Mouse (Mus musculus) left cerebral cortex, adult 2 months (tissue): ENCODE results near the gene Nup188. TPM values are rescaled to one million over a fixed set of nuclear protein-coding genes. Genes with fewer than 3 reads are reported as not detected.

ENCODE experiments used
- DNase-seq, 2 experiments: peaks; one replicate each; pipeline ENCODE4 v3.0.0; 2021 to 2022; ENCODE audit warnings: low spot score in 2 of 2, mixed read lengths in 1 of 2; ENCODE audit errors: extremely low spot score in 1 of 2
- H3K27ac ChIP-seq: fragments of 200-600 bp; 2 replicates; pipeline ENCODE4 v1.8.1; 2022
- H3K4me3 ChIP-seq: fragments of 200-600 bp; 2 replicates; pipeline ENCODE4 v1.8.1; 2022
- CTCF ChIP-seq: fragments of 200-600 bp; IDR thresholded peaks from 2 replicates; pipeline ENCODE4 v1.8.1; 2022; ENCODE audit warnings: antibody characterized with exemption, mild to moderate bottlenecking, moderate library complexity
- intact Hi-C: fragments of 180-260 bp; cut with DNase I; formaldehyde crosslinking; loops from one replicate; pipeline ENCODE4 v1.15.1; 2025
- total RNA-seq, 2 experiments: library from RNA; stranded (reverse); gene quantifications; 2 replicates each; pipeline ENCODE4 v1.2.3; 2021

Nup188 gene
- total RNA-seq, 2 experiments from 2014 or later, result 21.8 to 23.5 TPM

DNA sequence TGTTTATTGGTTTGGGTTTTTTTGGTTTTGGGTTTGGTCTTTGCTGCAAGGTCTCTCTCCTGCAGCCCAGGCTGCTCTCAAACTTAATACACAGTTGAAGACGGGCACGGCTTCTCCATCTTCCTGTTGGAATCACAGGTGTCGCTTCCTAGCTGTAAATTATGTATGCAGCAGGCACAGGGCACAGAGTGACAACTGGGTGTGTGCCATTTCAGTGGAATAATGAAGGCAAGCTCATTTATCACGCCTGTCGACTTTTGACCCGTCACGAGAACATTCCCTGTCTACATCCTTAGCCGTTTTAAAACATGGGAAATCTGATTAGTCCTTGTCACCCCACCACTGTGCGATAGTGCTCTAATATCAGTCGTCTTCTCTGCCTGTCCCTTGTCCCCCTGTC, 74.4 kb downstream of the Nup188 start:
- no peak overlapping the region for H3K27ac ChIP-seq
- no peak for DNase-seq
- intact Hi-C loops, result loop anchor here (5.0 kb wide), 1 partner anchor 52 kb away; no protein-coding TSS in a partner anchor
- no peak overlapping the region for H3K4me3 ChIP-seq
- TF ChIP-seq CTCF, result no peak

DNA sequence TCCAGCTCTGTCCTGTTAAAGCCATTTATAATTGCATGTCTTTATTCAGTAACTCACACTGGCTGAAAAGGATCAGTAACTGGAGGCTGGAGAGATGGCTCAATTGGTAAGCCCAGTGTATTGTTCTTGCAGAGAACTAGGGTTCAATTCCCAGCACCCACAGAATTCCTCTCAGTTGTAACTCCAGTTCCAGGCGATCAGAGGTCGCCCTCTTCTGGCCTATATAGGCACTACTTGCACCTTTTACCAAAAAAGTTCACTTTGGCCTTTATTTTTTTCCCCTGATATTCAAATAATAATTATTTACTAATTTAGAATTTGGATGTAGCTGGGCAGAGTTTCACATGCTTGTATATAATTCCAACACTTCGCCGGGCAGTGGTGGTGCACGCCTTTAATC, 76.7 kb downstream of the Nup188 start:
- intact Hi-C loops, result loop anchor here (5.0 kb wide), 1 partner anchor 49 kb away; no protein-coding TSS in a partner anchor
- TF ChIP-seq CTCF, result peak; percentile 37
- Histone ChIP-seq H3K27ac (no peak overlapping the region), H3K4me3 (no peak overlapping the region)
- no peak for DNase-seq

DNA sequence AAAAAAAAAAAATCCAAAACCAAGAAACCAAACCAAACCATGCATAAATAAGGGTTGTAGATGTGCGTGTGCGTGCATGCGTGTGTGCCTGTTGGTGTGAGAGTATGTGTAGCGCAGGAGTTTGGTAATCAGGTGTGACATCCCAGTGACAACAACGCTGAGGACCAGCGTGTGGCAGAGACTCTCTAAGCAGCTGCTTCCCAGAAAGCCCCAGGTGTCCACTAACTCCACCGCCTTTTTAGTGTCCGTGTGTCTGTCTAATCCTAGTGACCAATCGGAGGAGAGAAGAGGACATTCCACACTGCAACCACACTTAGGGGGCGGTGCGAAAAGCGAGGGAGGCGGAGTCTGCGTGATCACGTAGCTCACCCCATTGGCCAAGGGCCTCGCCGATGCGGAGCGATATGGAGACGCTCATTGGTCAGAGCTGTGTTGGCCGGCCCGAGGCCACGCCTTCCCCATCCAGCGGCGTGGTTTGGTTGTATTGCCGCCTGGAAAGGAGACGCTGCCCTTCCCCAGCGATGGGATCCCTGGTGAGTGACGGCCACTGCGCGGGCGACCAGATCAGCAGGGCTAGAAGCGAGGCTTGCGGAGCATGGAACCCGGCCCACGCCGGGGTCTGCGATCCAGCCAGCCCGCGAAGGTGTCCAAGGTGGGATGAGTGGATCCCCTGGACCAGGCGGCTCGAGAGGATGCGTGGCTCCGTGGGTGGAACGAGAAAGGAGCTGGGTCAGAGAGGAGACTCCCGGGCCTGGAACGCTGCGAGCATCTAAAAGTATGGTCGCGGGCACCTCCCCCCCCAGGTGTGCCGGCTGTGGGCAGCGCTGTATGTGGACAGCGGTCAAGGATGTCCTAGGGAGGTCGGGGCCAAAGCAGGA, 77.8 kb downstream of the Nup188 start, which contains the start of gene Miga2:
Gene Miga2 (plus strand): TSS at position 461 of the 878 bp plus-strand sequence.
- TF ChIP-seq CTCF, result no peak
- Histone ChIP-seq H3K27ac (peak within 1 kb of the TSS; percentile 96), H3K4me3 (peak within 1 kb of the TSS; percentile 80)
- intact Hi-C loops, result loop anchor here (5.0 kb wide), 1 partner anchor 48 kb away; no protein-coding TSS in a partner anchor
- DNase-seq, result peak; percentile 97 to 98

DNA sequence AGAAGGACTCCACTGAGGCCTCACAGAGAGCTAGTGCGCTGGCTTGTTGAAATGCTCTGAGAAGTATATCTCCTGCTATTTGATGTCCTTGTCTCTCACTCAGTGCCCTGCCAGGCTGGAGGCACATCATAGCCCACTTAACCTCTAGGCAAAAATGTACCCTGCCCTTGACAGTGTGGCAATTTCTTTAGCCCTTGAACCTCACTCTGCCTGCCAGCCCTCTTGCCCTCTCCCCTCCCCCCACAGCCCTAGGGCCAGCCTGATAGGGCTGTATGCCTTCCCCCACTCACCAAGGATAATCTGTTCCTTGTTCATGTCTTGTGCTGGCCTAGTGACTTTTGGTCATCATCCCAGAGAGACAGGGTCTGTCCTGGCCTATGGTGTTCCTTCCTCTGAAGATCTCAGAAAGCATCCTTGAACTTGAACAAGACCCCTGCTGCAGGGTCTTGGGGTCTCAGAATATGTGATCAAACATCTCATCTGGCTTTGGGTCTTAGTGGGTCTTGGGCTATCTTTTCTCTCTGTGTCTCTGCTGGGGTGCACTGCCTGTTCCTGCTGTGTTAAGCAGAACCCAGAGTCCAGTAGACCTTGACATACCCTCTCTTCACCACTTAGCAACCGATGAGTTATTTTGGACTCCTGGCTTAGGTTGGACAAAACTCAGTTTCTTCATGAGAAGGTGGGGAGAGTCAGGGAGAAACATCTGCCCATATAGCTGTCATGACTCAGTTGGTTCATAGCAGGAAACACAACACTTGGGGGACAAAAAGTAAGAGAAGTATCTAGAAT, 79.3 kb downstream of the Nup188 start:
- no peak for TF ChIP-seq CTCF
- intact Hi-C loops, result no loop called here
- peak overlapping the region; percentile 80 for H3K4me3 ChIP-seq
- H3K27ac ChIP-seq, result peak overlapping the region; percentile 96
- no peak for DNase-seq

DNA sequence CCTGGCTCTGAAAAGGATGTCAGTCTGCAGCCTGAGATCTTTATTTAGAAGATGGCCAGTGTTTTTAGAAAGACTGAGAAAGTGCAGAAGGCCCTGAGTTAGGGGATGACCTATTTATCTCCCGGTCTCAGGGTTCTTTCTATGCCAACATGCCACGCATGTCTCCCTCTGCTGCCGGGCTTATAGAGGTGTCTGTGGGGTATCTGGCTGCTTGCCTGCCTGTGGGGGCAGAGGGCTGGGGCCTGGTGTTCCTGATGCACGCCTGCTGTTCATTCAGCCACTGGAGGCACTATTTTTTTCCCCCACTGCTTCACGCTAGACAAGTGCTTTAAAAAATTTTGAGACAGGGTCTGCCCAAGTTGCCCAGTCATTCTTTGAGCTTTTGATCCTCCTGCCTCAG, 80.0 kb downstream of the Nup188 start:
- intact Hi-C loops, result no loop called here
- peak overlapping the region; percentile 80; the same call in 1 of the 2 replicates for H3K4me3 ChIP-seq
- peak; percentile 26 for TF ChIP-seq CTCF

DNA sequence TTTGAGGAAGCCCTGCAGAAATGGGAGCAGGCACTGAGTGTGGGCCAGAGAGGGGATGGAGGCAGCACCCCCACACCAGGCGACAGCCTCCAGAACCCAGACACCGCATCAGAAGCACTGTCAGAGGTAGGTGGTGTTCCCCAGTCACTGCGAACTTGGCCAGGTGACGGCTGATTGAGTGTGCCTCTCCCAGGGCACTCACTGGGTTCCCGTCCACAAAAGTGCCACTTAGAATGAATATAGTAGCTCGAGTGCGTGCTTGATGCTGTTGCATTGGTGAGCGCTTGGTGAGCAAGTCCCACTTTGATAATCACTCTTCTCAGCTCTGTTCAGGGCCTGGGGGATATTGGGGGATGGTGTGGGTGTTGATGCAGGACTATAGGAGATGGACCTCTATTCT, 85.3 kb downstream of the Nup188 start:
- intact Hi-C loops, result no loop called here
- no peak overlapping the region for H3K27ac ChIP-seq
- no peak for DNase-seq
- no peak for TF ChIP-seq CTCF
- no peak overlapping the region for H3K4me3 ChIP-seq

More for the DNA sequence above, 80.0 kb downstream of the Nup188 start:
- no peak for DNase-seq
- H3K27ac ChIP-seq, result peak overlapping the region; percentile 38; the same call in 1 of the 2 replicates

DNA sequence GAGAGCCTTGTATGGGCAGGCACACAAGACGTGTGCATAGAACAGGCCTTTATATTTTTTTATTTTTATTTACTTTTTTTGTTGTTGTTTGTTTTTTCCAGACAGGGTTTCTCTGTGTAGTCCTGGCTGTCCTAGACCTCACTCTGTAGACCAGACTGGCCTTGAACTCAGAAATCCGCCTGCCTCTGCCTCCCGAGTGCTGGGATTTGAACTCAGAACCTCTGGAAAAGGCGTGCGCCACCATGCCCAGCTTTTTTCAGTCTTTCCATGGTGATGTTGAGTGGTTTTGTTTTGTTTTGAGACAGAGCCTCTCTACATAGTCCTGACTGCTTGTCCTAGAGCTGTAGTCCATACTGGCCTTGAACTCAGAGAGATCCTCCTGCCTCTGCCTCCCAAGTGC, 86.5 kb downstream of the Nup188 start:
- DNase-seq, result no peak
- H3K27ac ChIP-seq, result no peak overlapping the region
- no peak for TF ChIP-seq CTCF
- intact Hi-C loops, result no loop called here
- no peak overlapping the region for H3K4me3 ChIP-seq

DNA sequence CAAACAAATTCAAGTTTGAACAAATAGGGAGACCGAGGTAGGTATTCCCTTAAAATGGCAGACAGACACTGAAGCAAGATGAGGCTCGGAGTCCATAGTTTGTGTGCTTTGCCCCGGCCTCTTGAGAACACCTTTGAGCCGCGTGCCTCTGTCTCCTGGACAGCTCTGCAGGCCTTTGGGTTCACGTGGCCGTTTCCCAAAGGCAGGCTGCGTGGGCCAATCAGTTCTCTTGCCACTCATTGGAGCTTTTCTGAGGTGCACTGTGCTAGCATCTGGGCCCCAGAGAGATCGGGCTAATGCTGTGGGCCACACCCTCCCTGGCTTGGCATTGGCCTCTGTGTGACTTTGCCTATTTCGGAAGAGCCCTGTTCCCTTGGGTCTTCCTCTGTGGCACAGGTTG, 89.7 kb downstream of the Nup188 start:
- intact Hi-C loops, result no loop called here
- TF ChIP-seq CTCF, result no peak
- no peak overlapping the region for H3K27ac ChIP-seq
- no peak overlapping the region for H3K4me3 ChIP-seq
- no peak for DNase-seq

DNA sequence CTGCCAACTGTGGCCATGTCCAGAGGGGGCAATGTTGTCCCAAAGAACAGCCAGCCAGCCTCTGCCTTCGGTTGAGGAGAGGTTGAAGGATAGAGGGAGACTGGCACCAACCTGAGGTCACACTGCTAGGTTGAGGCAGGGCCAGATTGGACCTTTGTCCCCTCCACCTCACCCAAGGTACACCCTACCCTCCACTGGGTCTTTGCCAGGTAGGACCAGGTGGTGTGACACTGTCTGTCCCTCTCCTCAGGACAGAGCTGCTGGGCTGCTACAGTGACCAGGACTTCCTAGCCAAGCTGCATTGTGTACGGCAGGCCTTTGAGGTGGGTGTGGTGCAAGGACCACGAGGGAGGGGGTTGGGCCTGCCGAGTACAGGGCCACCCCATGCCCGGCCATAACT, 91.5 kb downstream of the Nup188 start:
- H3K4me3 ChIP-seq, result no peak overlapping the region
- no peak for TF ChIP-seq CTCF
- no peak overlapping the region for H3K27ac ChIP-seq
- DNase-seq, result no peak
- intact Hi-C loops, result no loop called here

DNA sequence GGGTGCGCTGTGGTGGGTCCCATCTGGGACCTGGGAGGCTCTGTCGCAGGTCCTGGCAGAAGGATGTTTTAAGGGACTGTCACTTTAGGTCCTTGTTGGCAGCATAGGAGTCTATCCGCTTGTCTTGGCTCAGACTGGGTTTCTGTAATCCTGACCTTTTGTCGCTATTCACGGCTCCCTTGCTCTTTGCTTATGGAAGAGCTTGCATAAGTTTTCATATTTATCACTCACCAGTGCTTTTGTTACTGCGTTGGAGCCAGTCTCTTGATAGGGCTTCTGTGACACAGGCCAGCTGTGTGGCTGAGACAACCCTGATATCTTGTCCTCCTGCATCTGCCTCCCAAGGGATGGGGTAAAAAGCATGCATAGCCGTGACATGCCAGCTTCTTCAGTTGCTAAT, 93.1 kb downstream of the Nup188 start:
- intact Hi-C loops, result no loop called here
- TF ChIP-seq CTCF, result no peak
- Histone ChIP-seq H3K27ac (no peak overlapping the region), H3K4me3 (no peak overlapping the region)
- no peak for DNase-seq

DNA sequence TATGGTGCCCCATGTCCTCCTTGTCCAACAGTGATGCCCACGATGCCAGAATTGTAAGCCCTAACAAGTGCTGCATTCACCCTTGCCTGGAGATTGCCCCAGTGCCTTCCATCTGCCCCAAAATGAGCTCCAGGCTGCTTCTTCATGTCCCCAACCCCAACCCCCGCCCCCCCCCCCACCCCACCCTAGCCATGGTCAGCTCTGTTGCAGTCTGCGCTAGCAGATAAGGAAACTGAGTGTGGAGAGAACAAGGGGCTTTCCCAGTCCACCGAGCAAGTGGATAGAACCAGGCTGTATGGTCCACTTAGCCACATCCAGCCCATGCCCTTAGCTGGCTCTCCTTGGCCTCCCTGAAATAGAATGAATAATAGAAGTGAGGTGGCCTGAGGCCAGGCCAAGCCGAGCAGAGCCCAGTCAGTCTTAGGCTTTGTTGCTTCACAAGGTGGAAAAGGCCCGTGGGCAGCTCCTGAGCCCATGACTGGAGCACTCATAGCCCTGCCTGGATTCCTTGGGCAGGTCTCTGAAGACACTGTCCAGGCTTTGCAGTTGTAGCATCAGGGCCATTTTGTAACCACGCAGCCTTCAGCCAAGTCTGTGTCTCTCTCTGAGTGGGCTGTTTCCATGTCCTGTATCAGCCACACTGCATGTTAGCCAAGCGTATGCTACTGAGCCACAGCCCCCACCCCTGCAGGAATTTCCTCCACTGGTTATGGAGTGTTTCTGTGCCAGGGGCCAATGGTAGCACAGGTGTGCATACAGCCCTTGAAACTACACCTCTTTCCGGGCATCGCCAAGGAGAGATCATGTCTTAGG, 94.6 kb downstream of the Nup188 start:
- Histone ChIP-seq H3K27ac (peak overlapping the region; percentile 28; the same call in 1 of the 2 replicates), H3K4me3 (no peak overlapping the region)
- TF ChIP-seq CTCF, result no peak

More for the DNA sequence above, 94.6 kb downstream of the Nup188 start:
- intact Hi-C loops, result no loop called here
- DNase-seq, result no peak
